Mouse (Mus musculus): Measurements from ENCODE around the gene Asna1.

DNA sequence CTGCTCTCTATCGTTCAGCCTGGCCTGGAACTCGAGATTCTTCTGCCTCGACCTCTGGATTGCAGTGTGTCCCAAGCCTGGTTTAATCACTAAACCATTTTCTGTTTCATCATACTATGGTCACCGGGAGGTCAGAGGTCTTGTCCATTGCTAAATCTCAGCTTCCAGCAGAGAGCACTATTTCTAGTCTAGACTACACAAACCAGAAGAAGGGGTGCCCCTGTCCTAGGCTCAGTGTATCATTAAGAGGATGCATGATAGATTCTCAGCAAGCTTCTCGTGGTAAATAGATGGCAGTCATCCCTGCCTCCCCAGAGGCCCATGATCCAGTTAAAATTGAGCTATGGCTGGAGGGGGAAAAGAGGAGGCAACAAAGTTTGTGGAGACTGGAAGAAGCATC is 46.0 kb upstream of the Asna1 start:
- peak; percentile 25 for TF ChIP-seq CTCF (IDR thresholded peaks at IDR 0.05; ENCODE audit: low read depth)
- TF ChIP-seq EP300 (IDR thresholded peaks at IDR 0.05; ENCODE audit: low read depth), result no peak; the same call in 1 of the 2 replicates

Measured in liver, postnatal 0 days (tissue).